Mouse (Mus musculus): Measurements from ENCODE around the gene Alcam. TPM values are rescaled to one million over a fixed set of nuclear protein-coding genes. Genes with fewer than 3 reads are reported as not detected.

Gene Alcam
- polyA plus RNA-seq (2016; fragmentation: Nextera tagmentation; extraction: Ambion mirVana) = 5.4 and 6.5 TPM in 2 replicates

GRCm38 (mm10) chr16:52453971-52454514 lies at the start of gene Alcam:
Alcam (minus strand) TSS chr16:52454074.
- WGBS = 2% methylated on average over 14 of the region's 14 CpGs
- peaks cover 52% of the 10 kb centered on the region for H3K4me1 ChIP-seq
- H3K27ac ChIP-seq = peak within 1 kb of the TSS; percentile 75
- no peaks in the 10 kb centered on the region for H3K9me3 ChIP-seq
- peaks cover 44% of the 10 kb centered on the region for H3K27me3 ChIP-seq (ENCODE audit: poor library complexity, severe bottlenecking)
- peak within 1 kb of the TSS; percentile 60 for H3K4me3 ChIP-seq
- DNase-seq (ENCODE audit: extremely low spot score, low spot score) = peak; percentile 42
- no peaks in the 10 kb centered on the region for H3K36me3 ChIP-seq (replicated peaks)

DNA sequence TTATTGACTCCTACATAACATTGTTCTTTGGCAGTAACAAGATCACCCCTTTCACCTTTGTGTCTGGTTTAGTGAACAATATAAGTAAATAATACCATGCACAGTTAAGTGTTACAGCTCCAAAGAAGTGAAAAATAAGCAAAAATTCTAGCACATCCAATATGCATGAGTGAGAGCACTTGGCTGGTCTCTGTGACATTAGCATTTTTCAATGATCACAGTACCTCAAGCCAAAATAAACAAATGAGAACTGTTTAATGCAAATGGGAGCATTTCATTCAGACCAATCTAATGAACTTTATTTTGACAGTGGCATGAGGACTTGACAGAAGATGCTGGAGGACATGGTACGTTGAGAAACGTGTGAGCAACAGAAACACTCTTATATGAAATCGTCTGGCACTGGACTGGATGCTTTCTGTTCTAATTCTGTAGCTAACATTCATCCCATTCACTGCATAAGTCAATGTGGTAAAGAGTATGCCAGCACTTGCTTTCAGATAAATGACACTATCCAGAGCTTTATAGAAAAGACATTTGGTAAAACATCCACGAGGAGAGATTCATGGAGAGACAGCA lies 45.0 kb upstream of the Alcam start:
- no peak overlapping the region for H3K27ac ChIP-seq
- WGBS = 92% methylated on average over 4 of the region's 4 CpGs

GRCm38 (mm10) chr16:52490542-52490941 lies 36.7 kb upstream of the Alcam start:
- WGBS = 67% methylated on average over 1 of the region's 1 CpGs
- no peaks in the 10 kb centered on the region for H3K4me1 ChIP-seq
- H3K36me3 ChIP-seq (replicated peaks) = no peaks in the 10 kb centered on the region
- H3K27ac ChIP-seq = no peak overlapping the region
- no peaks in the 10 kb centered on the region for H3K9me3 ChIP-seq
- no peaks in the 10 kb centered on the region for H3K27me3 ChIP-seq (ENCODE audit: poor library complexity, severe bottlenecking)
- no peak for DNase-seq (ENCODE audit: extremely low spot score, low spot score)
- H3K4me3 ChIP-seq = no peak overlapping the region

More for the DNA sequence above, 45.0 kb upstream of the Alcam start:
- no peaks in the 10 kb centered on the region for H3K4me1 ChIP-seq
- H3K4me3 ChIP-seq = no peak overlapping the region
- no peaks in the 10 kb centered on the region for H3K27me3 ChIP-seq (ENCODE audit: poor library complexity, severe bottlenecking)
- no peaks in the 10 kb centered on the region for H3K36me3 ChIP-seq (replicated peaks)
- no peak for DNase-seq (ENCODE audit: extremely low spot score, low spot score)
- H3K9me3 ChIP-seq = no peaks in the 10 kb centered on the region

DNA sequence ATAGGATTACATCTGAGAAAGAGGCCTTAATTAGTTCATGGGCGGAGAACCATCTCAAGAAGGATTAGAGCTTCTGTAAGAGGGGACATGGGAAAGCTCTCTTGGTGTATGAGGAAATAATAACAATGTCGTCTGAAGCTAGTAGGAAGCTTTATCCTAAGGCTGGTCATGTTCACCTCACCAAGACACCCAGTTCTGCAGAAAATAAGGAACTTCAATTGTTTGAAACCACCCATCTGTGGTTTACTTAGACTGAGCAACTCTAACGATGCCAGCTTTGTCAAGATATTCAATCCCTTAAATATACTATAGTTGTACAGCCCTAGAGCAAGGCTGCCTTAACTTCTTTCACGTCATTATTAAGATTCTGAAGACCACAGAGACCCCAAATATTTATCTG lies 20.4 kb upstream of the Alcam start:
- Histone ChIP-seq H3K27ac (no peak overlapping the region), H3K9me3 (no peaks in the 10 kb centered on the region), H3K4me3 (no peak overlapping the region), H3K27me3 (ENCODE audit: poor library complexity, severe bottlenecking) (no peaks in the 10 kb centered on the region), H3K36me3 (replicated peaks) (no peaks in the 10 kb centered on the region), H3K4me1 (no peaks in the 10 kb centered on the region)
- WGBS = 58% methylated on average over 4 of the region's 4 CpGs
- no peak for DNase-seq (ENCODE audit: extremely low spot score, low spot score)

GRCm38 (mm10) chr16:52473089-52473488 lies 19.2 kb upstream of the Alcam start:
- no peaks in the 10 kb centered on the region for H3K9me3 ChIP-seq
- no peaks in the 10 kb centered on the region for H3K27me3 ChIP-seq (ENCODE audit: poor library complexity, severe bottlenecking)
- H3K4me3 ChIP-seq = no peak overlapping the region
- no peaks in the 10 kb centered on the region for H3K36me3 ChIP-seq (replicated peaks)
- DNase-seq (ENCODE audit: extremely low spot score, low spot score) = no peak
- WGBS = 94% methylated on average over 2 of the region's 2 CpGs
- no peaks in the 10 kb centered on the region for H3K4me1 ChIP-seq
- H3K27ac ChIP-seq = no peak overlapping the region

- no peak for DNase-seq (ENCODE audit: extremely low spot score, low spot score)
- H3K4me1 ChIP-seq = no peaks in the 10 kb centered on the region
- no peak overlapping the region for H3K27ac ChIP-seq
- no peak overlapping the region for H3K4me3 ChIP-seq
- H3K36me3 ChIP-seq (replicated peaks) = no peaks in the 10 kb centered on the region
- 95% methylated on average over 3 of the region's 3 CpGs for WGBS
- H3K9me3 ChIP-seq = no peaks in the 10 kb centered on the region
- H3K27me3 ChIP-seq (ENCODE audit: poor library complexity, severe bottlenecking) = no peaks in the 10 kb centered on the region
Measured at GRCm38 (mm10) chr16:52472635-52473034, 18.8 kb upstream of the Alcam start.

DNA sequence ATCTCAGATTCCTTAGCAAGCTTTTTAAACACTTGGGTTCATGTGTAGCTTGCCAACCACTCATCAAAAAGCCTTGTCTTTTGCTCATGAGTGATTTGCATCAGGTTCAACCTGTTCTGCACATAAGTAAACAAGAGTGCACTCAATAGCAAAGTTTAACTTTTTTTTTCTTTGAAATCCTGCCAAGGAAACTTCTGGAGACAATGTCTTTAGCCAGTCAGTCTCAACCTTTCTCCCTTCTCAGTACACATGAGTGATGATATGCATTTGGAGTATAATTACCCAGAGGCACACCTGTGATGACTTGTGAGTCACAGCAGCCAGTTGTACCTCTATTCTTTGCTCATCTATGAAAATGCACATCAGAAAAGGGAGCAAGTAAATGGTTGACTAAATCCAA lies 18.2 kb upstream of the Alcam start:
- Histone ChIP-seq H3K4me3 (no peak overlapping the region), H3K36me3 (replicated peaks) (no peaks in the 10 kb centered on the region), H3K4me1 (no peaks in the 10 kb centered on the region), H3K9me3 (no peaks in the 10 kb centered on the region), H3K27ac (no peak overlapping the region), H3K27me3 (ENCODE audit: poor library complexity, severe bottlenecking) (no peaks in the 10 kb centered on the region)
- no peak for DNase-seq (ENCODE audit: extremely low spot score, low spot score)

DNA sequence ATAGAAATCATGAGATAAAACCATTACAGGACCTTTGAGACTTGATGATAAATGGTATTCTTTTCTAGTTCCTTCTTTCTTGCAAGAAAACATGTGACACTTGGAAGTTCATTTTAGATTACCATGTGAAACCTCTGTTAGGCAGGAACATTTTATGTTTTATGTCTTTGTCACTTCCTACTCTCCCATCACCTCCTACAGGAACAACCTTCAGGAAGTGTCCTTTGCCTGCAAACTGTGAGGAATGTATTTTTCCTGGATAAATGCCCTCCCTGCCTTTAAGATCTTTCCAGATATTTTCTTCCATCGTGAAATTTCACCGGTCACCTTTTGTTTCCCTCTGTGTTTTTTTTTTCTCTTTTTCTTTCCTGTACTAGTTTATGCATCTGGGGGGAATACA lies 17.0 kb upstream of the Alcam start:
- Histone ChIP-seq H3K4me1 (no peaks in the 10 kb centered on the region), H3K4me3 (no peak overlapping the region), H3K27ac (no peak overlapping the region), H3K9me3 (no peaks in the 10 kb centered on the region), H3K27me3 (ENCODE audit: poor library complexity, severe bottlenecking) (no peaks in the 10 kb centered on the region), H3K36me3 (replicated peaks) (no peaks in the 10 kb centered on the region)
- WGBS = 91% methylated on average over 2 of the region's 2 CpGs
- no peak for DNase-seq (ENCODE audit: extremely low spot score, low spot score)

- no peak overlapping the region for H3K4me3 ChIP-seq
- no peaks in the 10 kb centered on the region for H3K36me3 ChIP-seq (replicated peaks)
- no peaks in the 10 kb centered on the region for H3K4me1 ChIP-seq
- H3K27me3 ChIP-seq (ENCODE audit: poor library complexity, severe bottlenecking) = no peaks in the 10 kb centered on the region
- no peak for DNase-seq (ENCODE audit: extremely low spot score, low spot score)
- WGBS = 93% methylated on average over 3 of the region's 3 CpGs
- no peak overlapping the region for H3K27ac ChIP-seq
- H3K9me3 ChIP-seq = no peaks in the 10 kb centered on the region
Measured at GRCm38 (mm10) chr16:52470226-52470625, 16.4 kb upstream of the Alcam start.

DNA sequence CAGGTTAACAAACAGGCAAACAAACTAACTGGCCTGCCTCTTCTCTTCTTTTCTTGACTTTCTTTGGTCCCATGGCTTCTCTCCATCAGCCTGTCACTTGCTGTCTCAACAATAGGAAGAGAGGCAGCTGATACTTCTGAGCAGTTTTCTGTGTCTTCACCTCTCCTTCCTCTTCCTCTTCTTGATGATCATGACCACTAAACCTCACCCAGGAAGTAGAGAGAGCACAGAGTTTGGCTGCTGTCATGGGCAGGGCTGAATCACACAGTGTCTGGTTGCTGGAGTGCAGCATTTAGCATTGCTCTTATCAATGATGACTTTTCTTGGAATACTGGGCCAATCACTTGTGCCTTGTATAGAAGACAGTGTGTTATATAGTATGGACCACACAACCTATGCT lies 14.6 kb upstream of the Alcam start:
- Histone ChIP-seq H3K4me3 (no peak overlapping the region), H3K4me1 (no peaks in the 10 kb centered on the region)

DNA sequence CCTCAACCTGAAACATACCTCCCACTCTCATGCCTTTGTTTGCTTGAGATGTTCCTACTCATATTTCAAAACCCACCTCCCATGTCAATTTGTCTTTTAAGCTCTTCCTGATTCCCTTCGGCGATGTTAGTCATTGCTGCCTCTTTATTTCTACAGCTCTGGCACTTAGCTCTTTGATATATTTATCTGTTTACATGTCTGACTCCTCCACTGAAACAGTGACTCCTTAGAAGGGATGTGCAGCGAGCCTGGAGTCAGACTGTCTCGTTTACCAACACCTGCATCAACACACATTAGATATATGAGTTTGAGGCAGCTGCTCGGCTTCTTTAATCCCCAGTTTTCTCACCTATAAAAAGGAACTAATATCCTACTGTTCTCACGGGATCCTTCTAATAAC lies 12.9 kb upstream of the Alcam start:
- DNase-seq (ENCODE audit: extremely low spot score, low spot score) = no peak
- WGBS = 90% methylated on average over 6 of the region's 6 CpGs
- Histone ChIP-seq H3K4me1 (no peaks in the 10 kb centered on the region), H3K27ac (no peak overlapping the region), H3K9me3 (no peaks in the 10 kb centered on the region), H3K36me3 (replicated peaks) (no peaks in the 10 kb centered on the region), H3K27me3 (ENCODE audit: poor library complexity, severe bottlenecking) (no peaks in the 10 kb centered on the region), H3K4me3 (no peak overlapping the region)

More for the DNA sequence above, 14.6 kb upstream of the Alcam start:
- no peak for DNase-seq (ENCODE audit: extremely low spot score, low spot score)
- H3K27me3 ChIP-seq (ENCODE audit: poor library complexity, severe bottlenecking) = no peaks in the 10 kb centered on the region
- no peaks in the 10 kb centered on the region for H3K36me3 ChIP-seq (replicated peaks)
- no peaks in the 10 kb centered on the region for H3K9me3 ChIP-seq
- no peak overlapping the region for H3K27ac ChIP-seq

DNA sequence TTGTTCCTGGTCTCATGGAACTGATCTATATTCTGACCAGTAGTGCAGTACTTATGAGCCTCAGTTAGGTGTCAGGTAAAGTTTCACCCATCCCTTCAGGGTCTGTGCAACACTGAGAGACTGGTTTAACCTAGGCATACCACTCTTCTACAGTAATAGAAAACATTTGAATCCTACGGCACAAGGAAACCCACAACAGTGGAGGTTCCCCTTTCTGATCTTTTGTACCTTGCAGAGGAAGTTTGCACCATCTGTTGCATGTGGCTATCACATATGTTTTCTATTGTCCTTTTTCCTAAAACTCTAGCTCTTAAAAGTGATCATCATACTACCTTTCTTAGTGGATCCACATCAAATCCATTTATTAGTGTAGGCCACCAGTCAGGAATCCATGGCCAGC lies 10.7 kb upstream of the Alcam start:
- no peaks in the 10 kb centered on the region for H3K27me3 ChIP-seq (ENCODE audit: poor library complexity, severe bottlenecking)
- no peaks in the 10 kb centered on the region for H3K36me3 ChIP-seq (replicated peaks)
- WGBS = 73% methylated on average over 1 of the region's 1 CpGs
- no peak overlapping the region for H3K4me3 ChIP-seq
- no peak for DNase-seq (ENCODE audit: extremely low spot score, low spot score)
- no peaks in the 10 kb centered on the region for H3K4me1 ChIP-seq
- no peaks in the 10 kb centered on the region for H3K9me3 ChIP-seq
- H3K27ac ChIP-seq = no peak overlapping the region

DNA sequence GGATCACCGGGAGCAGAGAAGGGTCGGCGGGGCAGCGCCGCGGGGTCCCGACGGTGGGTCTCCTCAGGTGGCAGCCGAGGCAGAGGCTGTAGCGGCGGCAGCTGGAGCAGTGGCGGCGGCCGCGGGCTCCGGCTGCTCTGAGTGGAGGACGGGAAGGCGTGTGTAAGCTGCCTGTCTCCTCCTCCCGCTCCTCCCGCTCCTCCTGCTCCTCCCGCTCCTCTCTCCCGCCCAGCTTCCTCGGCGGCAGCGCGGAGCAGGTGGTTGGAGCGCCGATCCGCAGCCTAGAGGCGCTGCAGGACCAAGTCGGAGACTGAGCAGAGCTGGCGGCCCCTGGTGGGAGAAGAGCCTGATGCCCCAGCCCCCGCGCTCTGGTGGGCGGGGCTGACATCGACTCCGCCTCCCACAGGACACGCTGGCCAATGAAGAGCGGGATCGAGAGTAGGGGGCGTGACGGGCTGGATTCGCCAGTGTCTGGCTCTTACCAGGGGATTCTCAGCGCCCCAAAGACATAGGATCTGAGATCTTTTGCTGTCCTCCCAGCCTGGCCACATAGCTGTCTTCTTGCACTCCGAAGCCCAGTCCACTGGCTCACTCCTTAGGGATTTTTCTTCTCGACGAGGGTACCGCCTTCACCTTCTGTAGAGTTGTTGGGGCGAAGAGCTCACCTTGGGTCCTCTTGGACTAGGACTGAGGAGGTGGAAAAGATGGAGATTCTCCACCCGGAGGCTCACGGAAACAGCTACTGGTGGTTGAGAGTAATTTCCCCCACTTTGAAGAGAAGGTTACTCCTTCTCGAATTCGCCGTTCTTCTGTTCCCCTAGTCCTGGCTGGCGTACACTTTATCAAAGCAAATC lies 785 bp downstream of the Alcam start:
- under 1% methylated on average over 51 of the region's 55 CpGs for WGBS
- Histone ChIP-seq H3K9me3 (no peaks in the 10 kb centered on the region), H3K4me1 (peaks cover 52% of the 10 kb centered on the region), H3K36me3 (replicated peaks) (no peaks in the 10 kb centered on the region), H3K27ac (peak overlapping the region; percentile 75), H3K27me3 (ENCODE audit: poor library complexity, severe bottlenecking) (peaks cover 50% of the 10 kb centered on the region), H3K4me3 (peak overlapping the region; percentile 60)
- DNase-seq (ENCODE audit: extremely low spot score, low spot score) = peak; percentile 95

Data from forebrain, embryonic 10.5 days (tissue).